Comparison of ENCODE assay signal across 8 mouse cellular contexts in genomic region chr9:35559009-35559890, GRCm38 (mm10). TPM values are rescaled to one million over a fixed set of nuclear protein-coding genes. Genes with fewer than 3 reads are reported as not detected.
DNase-seq lines count a peak whose midpoint lies in the region; ATAC-seq and TF ChIP-seq lines count a peak whose summit lies in the region.

No protein-coding gene starts in this region.

- H3K27ac ChIP-seq in gastrocnemius, adult 2 months: peak overlapping the region; percentile 82
- H3K27ac ChIP-seq in left cerebral cortex, adult 2 months: peak overlapping the region; percentile 88
- H3K27ac ChIP-seq in macrophage: peak overlapping the region; percentile 15; the same call in 1 of the 2 replicates

- intact Hi-C loops in gastrocnemius, adult 2 months (cut with DNase I): loop anchor here (10.0 kb wide), 1 partner anchor 604 kb away; no protein-coding TSS in a partner anchor
- intact Hi-C loops in left cerebral cortex, adult 2 months (cut with DNase I): no loop called here

- DNase-seq in adipocyte (ENCODE audit: low spot score): peak; percentile 84
- peak; percentile 80 for DNase-seq in gastrocnemius, adult 2 months
- peak; percentile 88 for DNase-seq in hindlimb bud, embryonic 11.5 days (ENCODE audit: extremely low spot score, low read depth, low spot score)
- DNase-seq in left cerebral cortex, adult 2 months (ENCODE audit: extremely low spot score in 1 of 2, low spot score in 2 of 2): peak; percentile 80 to 86
- DNase-seq in retina, postnatal 7 days (ENCODE audit: low read depth, low spot score): peak; percentile 79
- peak; percentile 46 for DNase-seq in urinary bladder, adult 2 months (ENCODE audit: low spot score)

- WGBS in macrophage (ENCODE audit: missing documents): 2% methylated on average over 31 of the region's 31 CpGs

- peak; percentile 95 for ATAC-seq in common myeloid progenitor, adult 5-6 weeks (replicated peaks; ENCODE audit: low read depth, poor library complexity, severe bottlenecking)

- no peak for TF ChIP-seq CTCF in gastrocnemius, adult 2 months (IDR thresholded peaks at IDR 0.05)
- no peak for TF ChIP-seq CTCF in left cerebral cortex, adult 2 months (IDR thresholded peaks at IDR 0.05)

- H3K4me3 ChIP-seq in gastrocnemius, adult 2 months: peak overlapping the region; percentile 89
- peak overlapping the region; percentile 68 for H3K4me3 ChIP-seq in left cerebral cortex, adult 2 months
- peak overlapping the region; percentile 90 for H3K4me3 ChIP-seq in macrophage (ENCODE audit: inconsistent target)

- H3K36me3 ChIP-seq in macrophage (ENCODE audit: inconsistent target): no peaks in the 10 kb centered on the region

- H3K79me2 ChIP-seq in macrophage (ENCODE audit: inconsistent target): peaks cover 49% of the 10 kb centered on the region

RNA-seq across cellular contexts. Expression of gene Pus3, which starts 0.9 kb away (rescaled TPM):
- total RNA-seq in common myeloid progenitor, adult 5-6 weeks (2017): 36.8 and 45.9 TPM in 2 replicates
- 1 to 10 TPM; 9.0 to 9.1 TPM for total RNA-seq in gastrocnemius, adult 2 months (2021)
- total RNA-seq in left cerebral cortex, adult 2 months (2021): 10 to 100 TPM; 11.9 to 12.6 TPM
- 10 to 100 TPM in 17 of 26 experiments, 1 to 10 TPM in 9; 4.7 to 27.4 (median 13.6) TPM for total RNA-seq in macrophage (2018; cell fraction: chromatin; rRNA removed)
- 1 to 10 TPM; 2.7 to 7.4 (median 5.8) TPM for total RNA-seq in macrophage (2018; cell fraction: cytosol; rRNA removed)
- 10 to 100 TPM in 18 of 26 experiments, 1 to 10 TPM in 8; 5.2 to 40.4 (median 15.6) TPM for total RNA-seq in macrophage (2018; cell fraction: nucleus; rRNA removed)
- 6.9 to 8.5 TPM (median 8.3 TPM) in 3 replicates for polyA plus RNA-seq in macrophage (2018)
- polyA plus RNA-seq in urinary bladder, adult 2 months (2012; rRNA removed): 10.8 and 13.5 TPM in 2 replicates

RNA-seq across cellular contexts. Expression of gene Ddx25, which starts 0.9 kb away (rescaled TPM):
- 0.05 and 0.49 TPM in 2 replicates for total RNA-seq in common myeloid progenitor, adult 5-6 weeks (2017)
- not detected for total RNA-seq in gastrocnemius, adult 2 months (2021)
- total RNA-seq in left cerebral cortex, adult 2 months (2021): 10 to 100 TPM; 16.3 to 16.7 TPM
- total RNA-seq in macrophage (2018; cell fraction: chromatin; rRNA removed): not detected
- total RNA-seq in macrophage (2018; cell fraction: cytosol; rRNA removed): not detected
- total RNA-seq in macrophage (2018; cell fraction: nucleus; rRNA removed): not detected
- not detected in 3 replicates for polyA plus RNA-seq in macrophage (2018)
- 0.03 TPM in 1 of 2 replicates, not detected in the other for polyA plus RNA-seq in urinary bladder, adult 2 months (2012; rRNA removed)

RNA-seq across cellular contexts. Expression of gene Pate2, which starts 10.8 kb away (rescaled TPM):
- total RNA-seq in common myeloid progenitor, adult 5-6 weeks (2017): 0.82 TPM in 1 of 2 replicates, not detected in the other
- total RNA-seq in gastrocnemius, adult 2 months (2021): not detected
- under 1 TPM; 0.34 to 0.98 TPM for total RNA-seq in left cerebral cortex, adult 2 months (2021)
- 1 to 10 TPM in 2 of 26 experiments, under 1 TPM in 6, not detected in 18; 0.36 to 1.9 (median 0.59) TPM for total RNA-seq in macrophage (2018; cell fraction: chromatin; rRNA removed)
- under 1 TPM in 8 of 26 experiments, not detected in 18; 0.09 to 0.25 (median 0.15) TPM for total RNA-seq in macrophage (2018; cell fraction: cytosol; rRNA removed)
- total RNA-seq in macrophage (2018; cell fraction: nucleus; rRNA removed): under 1 TPM in 9 of 26 experiments, not detected in 17; 0.28 to 0.73 (median 0.45) TPM
- polyA plus RNA-seq in macrophage (2018): 0.23 TPM in 1 of 3 replicates, not detected in the others
- 0.18 and 0.25 TPM in 2 replicates for polyA plus RNA-seq in urinary bladder, adult 2 months (2012; rRNA removed)

RNA-seq across cellular contexts. Expression of gene Hyls1, which starts 10.9 kb away (rescaled TPM):
- total RNA-seq in common myeloid progenitor, adult 5-6 weeks (2017): 12.2 and 16.4 TPM in 2 replicates
- total RNA-seq in gastrocnemius, adult 2 months (2021): 1 to 10 TPM; 1.2 to 1.3 TPM
- 1 to 10 TPM; 9.0 to 9.6 TPM for total RNA-seq in left cerebral cortex, adult 2 months (2021)
- total RNA-seq in macrophage (2018; cell fraction: chromatin; rRNA removed): 1 to 10 TPM in 21 of 26 experiments, under 1 TPM in 5; 0.55 to 7.1 (median 1.9) TPM
- total RNA-seq in macrophage (2018; cell fraction: cytosol; rRNA removed): 1 to 10 TPM in 18 of 26 experiments, under 1 TPM in 8; 0.28 to 2.4 (median 1.4) TPM
- 10 to 100 TPM in 1 of 26 experiments, 1 to 10 TPM in 16, under 1 TPM in 9; 0.37 to 10.1 (median 1.9) TPM for total RNA-seq in macrophage (2018; cell fraction: nucleus; rRNA removed)
- 1.7 to 3.0 TPM (median 2.2 TPM) in 3 replicates for polyA plus RNA-seq in macrophage (2018)
- 2.8 and 2.9 TPM in 2 replicates for polyA plus RNA-seq in urinary bladder, adult 2 months (2012; rRNA removed)

RNA-seq across cellular contexts. Expression of gene Gm1113, which starts 41.2 kb away (rescaled TPM):
- not detected in 2 replicates for total RNA-seq in common myeloid progenitor, adult 5-6 weeks (2017)
- total RNA-seq in gastrocnemius, adult 2 months (2021): not detected
- total RNA-seq in left cerebral cortex, adult 2 months (2021): not detected
- total RNA-seq in macrophage (2018; cell fraction: chromatin; rRNA removed): not detected
- not detected for total RNA-seq in macrophage (2018; cell fraction: cytosol; rRNA removed)
- not detected for total RNA-seq in macrophage (2018; cell fraction: nucleus; rRNA removed)
- not detected in 3 replicates for polyA plus RNA-seq in macrophage (2018)
- not detected in 2 replicates for polyA plus RNA-seq in urinary bladder, adult 2 months (2012; rRNA removed)

Comparison
In these comparisons a context has a peak if more than half of its experiments do, and no peak if none do; other contexts are left out.
1. Peak in every context shown above with its lines: DNase-seq, ATAC-seq, H3K4me3 ChIP-seq and H3K27ac ChIP-seq.
2. H3K27ac ChIP-seq: peak in every context shown above with its lines; median percentile 88 in left cerebral cortex, adult 2 months; 82 in gastrocnemius, adult 2 months; 15 in macrophage.
3. RNA of gene Ddx25, which starts 0.9 kb away (total RNA-seq): 16.3 to 16.7 TPM in left cerebral cortex, adult 2 months; 0.05 to 0.49 TPM in common myeloid progenitor, adult 5-6 weeks and not detected in gastrocnemius, adult 2 months; every median in the first group is over 10 times any median in the second.